Mouse (Mus musculus): ENCODE measurements around the gene Ncoa6.

DNA sequence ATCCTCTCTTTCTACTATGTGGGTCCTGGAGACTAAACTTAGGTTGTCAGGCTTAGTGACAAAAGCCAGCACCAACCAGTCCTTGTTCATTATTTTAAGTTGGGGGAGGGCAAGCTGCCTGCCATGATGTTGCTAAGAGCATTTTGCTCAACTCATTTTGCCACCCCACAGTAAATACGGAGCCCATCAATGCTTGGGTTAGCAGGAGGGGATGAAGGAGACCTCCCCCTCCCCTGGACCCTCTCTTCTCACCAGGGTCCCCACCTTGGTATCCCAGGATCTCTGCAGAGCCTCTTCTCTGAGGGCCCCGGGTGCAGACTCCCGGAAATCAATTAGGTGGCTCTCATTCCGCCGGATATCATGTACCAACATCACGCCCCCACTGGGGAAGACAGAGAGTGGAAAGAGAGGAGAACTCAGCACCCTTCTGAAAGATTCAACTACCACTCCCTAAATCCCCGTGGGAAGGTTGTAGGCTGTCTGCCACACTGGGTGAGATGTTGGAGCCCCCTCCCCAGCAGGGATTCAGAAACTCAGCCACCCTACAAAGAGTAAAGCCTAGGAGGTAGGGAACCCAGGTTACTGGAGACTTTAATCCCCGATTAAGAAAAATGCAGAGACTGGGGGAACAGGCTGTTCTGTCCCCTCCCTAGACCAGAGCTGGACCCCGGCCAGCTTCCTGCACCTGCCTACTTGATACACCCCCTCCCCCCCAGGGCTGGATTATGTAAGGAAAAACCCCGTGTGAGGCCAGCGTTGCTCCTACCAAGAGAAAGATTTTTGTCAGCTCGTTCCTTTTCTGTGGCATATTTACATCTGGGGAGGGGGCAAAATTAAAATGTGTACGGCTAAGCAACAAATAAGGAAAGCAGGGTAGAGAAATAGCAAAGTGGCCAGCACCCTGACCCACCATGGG, 31.0 kb upstream of the Ncoa6 start:
- TF ChIP-seq EP300 (IDR thresholded peaks at IDR 0.05) (0 out of 2 replicates have a peak, but pooled peaks have one; percentile 14), CTCF (IDR thresholded peaks at IDR 0.05) (no peak)
